In genomic region chr17:21008382-21009331, GRCm38 (mm10) we compare ENCODE assay signal across 8 mouse cellular contexts. TPM values are rescaled to one million over a fixed set of nuclear protein-coding genes. Genes with fewer than 3 reads are reported as not detected.
DNase-seq lines count a peak whose midpoint lies in the region; ATAC-seq and TF ChIP-seq lines count a peak whose summit lies in the region.

Gene Zfp160, plus strand, starts transcription at chr17:21008903.

- TF ChIP-seq POLR2A in cortical plate, adult 2 months (IDR thresholded peaks at IDR 0.05; ENCODE audit: extremely low read depth, insufficient read depth, low read length), result peak; percentile 53; the same call in 1 of the 2 replicates

- peak within 1 kb of the TSS; percentile 80 for H3K4me3 ChIP-seq in cortical plate, adult 2 months (ENCODE audit: insufficient read depth, low read length)
- peak within 1 kb of the TSS; percentile 98 for H3K4me3 ChIP-seq in megakaryocyte, embryonic 14.5 days (replicated peaks)

- peaks cover 2% of the 10 kb centered on the region for H3K27me3 ChIP-seq in megakaryocyte, embryonic 14.5 days (replicated peaks)

- peak; percentile 99 for ATAC-seq in activated CD4-positive, CD25-positive, alpha-beta regulatory T cell, adult 4 months

- peak; percentile 61 to 69 for DNase-seq in gastrocnemius, adult 8-10 months (ENCODE audit: low spot score in 2 of 2)
- DNase-seq in hindlimb bud, embryonic 11.5 days (ENCODE audit: extremely low spot score, low read depth, low spot score), result peak; percentile 66
- DNase-seq in left cerebral cortex, adult 8-10 months (ENCODE audit: low spot score in 2 of 2), result peak; percentile 79 to 87
- DNase-seq in right cerebral cortex, postnatal 10 days (ENCODE audit: low spot score in 2 of 2), result peak; percentile 94 to 95
- peak; percentile 72 for DNase-seq in urinary bladder, postnatal 25 days (ENCODE audit: low spot score)

- no peaks in the 10 kb centered on the region for H3K4me1 ChIP-seq in cortical plate, adult 2 months (ENCODE audit: control insufficient read depth, insufficient read depth, low read length)
- peaks cover 25% of the 10 kb centered on the region for H3K4me1 ChIP-seq in megakaryocyte, embryonic 14.5 days

- peaks cover 24% of the 10 kb centered on the region for H3K36me3 ChIP-seq in megakaryocyte, embryonic 14.5 days (replicated peaks; ENCODE audit: low read length)

- no peak for TF ChIP-seq CTCF in cortical plate, adult 2 months (IDR thresholded peaks at IDR 0.05; ENCODE audit: extremely low read depth, insufficient read depth, low read length)

- peak within 1 kb of the TSS; percentile 21 for H3K27ac ChIP-seq in cortical plate, adult 2 months (ENCODE audit: insufficient read depth, low read length)

- H3K9me3 ChIP-seq in megakaryocyte, embryonic 14.5 days, result no peaks in the 10 kb centered on the region

RNA-seq across cellular contexts. Expression of gene Zfp160, which starts in this region (rescaled TPM):
- 10 to 100 TPM; 22.6 to 25.1 TPM for polyA plus RNA-seq in activated CD4-positive, CD25-positive, alpha-beta regulatory T cell, adult 4 months (2017; shearing (Covaris generic))
- 15.8 and 16.6 TPM in 2 replicates for polyA plus RNA-seq in cortical plate, adult 2 months (2012; rRNA removed)
- total RNA-seq in gastrocnemius, adult 8-10 months (2022), result 1 to 10 TPM; 4.5 to 7.3 (median 5.5) TPM
- total RNA-seq in left cerebral cortex, adult 8-10 months (2022), result 10 to 100 TPM; 20.2 to 20.9 (median 20.8) TPM
- polyA plus RNA-seq in megakaryocyte, embryonic 14.5 days (2012; ENCODE audit: insufficient read depth, low replicate concordance), result 0.32 TPM in 1 of 2 replicates, not detected in the other

Comparison
In these comparisons a context has a peak if more than half of its experiments do, and no peak if none do; other contexts are left out.
1. Peak in every context shown above with its lines: DNase-seq, ATAC-seq, H3K4me3 ChIP-seq and H3K27ac ChIP-seq.
2. RNA of gene Zfp160 (polyA plus RNA-seq): 22.6 to 25.1 TPM in activated CD4-positive, CD25-positive, alpha-beta regulatory T cell, adult 4 months and 15.8 to 16.6 TPM in cortical plate, adult 2 months; 0.32 TPM in megakaryocyte, embryonic 14.5 days; every median in the first group is over 10 times any median in the second.